Mouse (Mus musculus): ENCODE data around the gene Stum. TPM values are rescaled to one million over a fixed set of nuclear protein-coding genes. Genes with fewer than 3 reads are reported as not detected.
"Not testable (repeated sequence)": the region's sequence is repeated elsewhere in the genome, so short reads cannot be mapped to it uniquely, and the experiment has no call there.

The Stum gene
- polyA plus RNA-seq, 1 experiment from 2014 or later: 0.07 TPM

GRCm38 (mm10) chr1:180390321-180390731 is 93.0 kb downstream of the Stum start:
- no peak for ATAC-seq
- Histone ChIP-seq H3K4me3 (ENCODE audit: low read depth, low read length) (no peak overlapping the region), H3K27ac (ENCODE audit: low read depth) (0 out of 2 replicates have a peak overlapping the region, but pooled peaks have one; percentile 3), H3K4me1 (ENCODE audit: insufficient read depth) (peaks cover 26% of the 10 kb centered on the region), H3K27me3 (ENCODE audit: insufficient read depth, low read length) (no peaks in the 10 kb centered on the region), H3K4me2 (ENCODE audit: low read depth, low read length) (no peak overlapping the region), H3K9me3 (ENCODE audit: low read length) (no peaks in the 10 kb centered on the region), H3K36me3 (replicated peaks; ENCODE audit: insufficient read depth, low read length) (no peaks in the 10 kb centered on the region), H3K9ac (replicated peaks) (no peak overlapping the region)
- DNase-seq: no peak
- TF ChIP-seq EP300 (IDR thresholded peaks at IDR 0.05; ENCODE audit: low read depth) (no peak), CTCF (IDR thresholded peaks at IDR 0.05; ENCODE audit: low read depth) (no peak)
- 35% methylated on average over 3 of the region's 3 CpGs for WGBS (ENCODE audit: insufficient replicate concordance)

GRCm38 (mm10) chr1:180389213-180389760 is 94.0 kb downstream of the Stum start:
- H3K36me3 ChIP-seq (replicated peaks; ENCODE audit: insufficient read depth, low read length); H3K4me3 ChIP-seq (ENCODE audit: low read depth, low read length); H3K9me3 ChIP-seq (ENCODE audit: low read length); H3K27me3 ChIP-seq (ENCODE audit: insufficient read depth, low read length); H3K4me2 ChIP-seq (ENCODE audit: low read depth, low read length); H3K9ac ChIP-seq (replicated peaks); DNase-seq; ATAC-seq; H3K27ac ChIP-seq (ENCODE audit: low read depth): not testable (repeated sequence)
- peaks cover 26% of the 10 kb centered on the region for H3K4me1 ChIP-seq (ENCODE audit: insufficient read depth)
- WGBS (ENCODE audit: insufficient replicate concordance): 78% methylated on average over 11 of the region's 11 CpGs

DNA sequence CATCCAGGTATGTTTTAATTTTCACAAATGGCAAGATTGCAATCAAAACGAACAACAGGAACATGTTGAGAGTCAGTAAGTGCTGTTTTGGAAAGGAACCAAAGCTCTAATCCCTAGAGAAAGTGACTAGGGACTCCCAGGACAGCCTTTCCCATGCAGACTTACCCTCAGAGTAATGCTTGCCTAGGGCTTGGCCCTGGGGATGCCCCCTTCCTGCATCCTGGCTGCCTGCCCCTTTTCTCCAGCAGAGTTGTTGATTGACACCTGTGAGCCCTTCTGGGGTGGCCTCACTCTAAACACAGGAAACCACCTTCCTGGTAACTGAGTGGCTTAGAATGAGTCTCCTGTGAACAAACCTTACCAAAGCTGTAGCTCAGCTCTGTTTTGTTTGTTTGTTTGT is 94.8 kb downstream of the Stum start:
- H3K4me3 ChIP-seq (ENCODE audit: low read depth, low read length): no peak overlapping the region
- no peak overlapping the region for H3K9ac ChIP-seq (replicated peaks)
- no peak overlapping the region; the same call in 1 of the 2 replicates for H3K4me2 ChIP-seq (ENCODE audit: low read depth, low read length)
- H3K4me1 ChIP-seq (ENCODE audit: insufficient read depth): peaks cover 26% of the 10 kb centered on the region
- ATAC-seq: no peak
- DNase-seq: no peak
- 28% methylated on average over 1 of the region's 1 CpGs for whole genome bisulfite sequencing (ENCODE audit: insufficient replicate concordance)
- no peaks in the 10 kb centered on the region for H3K36me3 ChIP-seq (replicated peaks; ENCODE audit: insufficient read depth, low read length)
- no peaks in the 10 kb centered on the region for H3K27me3 ChIP-seq (ENCODE audit: insufficient read depth, low read length)
- no peak overlapping the region for H3K27ac ChIP-seq (ENCODE audit: low read depth)
- H3K9me3 ChIP-seq (ENCODE audit: low read length): no peaks in the 10 kb centered on the region
- TF ChIP-seq CTCF (IDR thresholded peaks at IDR 0.05; ENCODE audit: low read depth) (no peak), EP300 (IDR thresholded peaks at IDR 0.05; ENCODE audit: low read depth) (no peak)

- DNase-seq (no peak), ATAC-seq (no peak)
- no peaks in the 10 kb centered on the region for H3K9me3 ChIP-seq (ENCODE audit: low read length)
- peak overlapping the region; percentile 45 for H3K4me3 ChIP-seq (ENCODE audit: low read depth, low read length)
- peak overlapping the region; percentile 86; the same call in 1 of the 2 replicates for H3K27ac ChIP-seq (ENCODE audit: low read depth)
- H3K4me2 ChIP-seq (ENCODE audit: low read depth, low read length): peak overlapping the region; percentile 74
- no peak overlapping the region for H3K9ac ChIP-seq (replicated peaks)
- peaks cover 23% of the 10 kb centered on the region for H3K4me1 ChIP-seq (ENCODE audit: insufficient read depth)
- no peaks in the 10 kb centered on the region for H3K27me3 ChIP-seq (ENCODE audit: insufficient read depth, low read length)
- H3K36me3 ChIP-seq (replicated peaks; ENCODE audit: insufficient read depth, low read length): no peaks in the 10 kb centered on the region
- 12% methylated on average over 11 of the region's 11 CpGs for WGBS (ENCODE audit: insufficient replicate concordance)
- TF ChIP-seq CTCF (IDR thresholded peaks at IDR 0.05; ENCODE audit: low read depth) (no peak), EP300 (IDR thresholded peaks at IDR 0.05; ENCODE audit: low read depth) (no peak)
Observed at GRCm38 (mm10) chr1:180387750-180388480, 95.4 kb downstream of the Stum start.

DNA sequence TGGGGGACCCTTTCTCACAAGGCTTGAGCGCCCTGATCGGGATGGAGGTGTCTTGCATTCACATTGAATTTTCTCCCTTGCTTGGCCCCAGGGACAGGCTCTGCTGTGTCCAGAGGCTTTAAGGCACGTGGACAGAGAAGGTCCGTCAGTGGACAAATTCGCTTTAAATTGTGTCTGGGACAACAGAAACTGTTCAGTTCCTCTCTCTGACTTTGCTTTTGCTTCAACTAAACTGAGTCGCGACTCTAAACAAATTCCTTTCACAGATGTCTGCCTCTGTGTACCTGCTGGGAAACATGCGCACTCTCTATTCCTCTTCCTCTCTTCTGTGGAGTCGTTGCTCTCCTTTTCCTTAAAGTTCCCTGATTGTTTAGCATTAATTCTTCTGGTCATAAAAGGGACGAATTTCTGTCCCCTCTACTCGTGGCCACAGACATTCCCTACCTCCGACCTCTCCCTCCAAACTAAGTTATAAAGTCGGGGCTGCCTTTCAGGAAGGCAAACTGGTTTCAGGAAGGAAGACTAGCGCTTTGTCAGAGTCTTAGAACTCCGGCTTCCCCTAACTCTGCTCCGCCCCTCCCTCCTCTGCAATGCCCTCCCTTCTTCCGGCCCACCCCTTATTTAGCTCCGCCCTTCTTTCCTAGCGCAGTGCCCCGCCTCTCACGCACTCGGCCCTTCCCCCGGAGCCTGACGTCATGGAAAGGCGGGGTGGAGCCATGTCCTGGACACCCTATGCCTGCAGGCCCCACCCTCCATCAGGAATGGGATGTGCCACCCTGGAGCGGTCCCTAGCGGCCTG is 96.2 kb downstream of the Stum start:
- peak overlapping the region; percentile 74 for H3K4me2 ChIP-seq (ENCODE audit: low read depth, low read length)
- 1% methylated on average over 27 of the region's 27 CpGs for WGBS (ENCODE audit: insufficient replicate concordance)
- peak overlapping the region; percentile 45 for H3K4me3 ChIP-seq (ENCODE audit: low read depth, low read length)
- no peaks in the 10 kb centered on the region for H3K9me3 ChIP-seq (ENCODE audit: low read length)
- peak overlapping the region; percentile 86 for H3K27ac ChIP-seq (ENCODE audit: low read depth)
- peaks cover 23% of the 10 kb centered on the region for H3K4me1 ChIP-seq (ENCODE audit: insufficient read depth)
- no peaks in the 10 kb centered on the region for H3K27me3 ChIP-seq (ENCODE audit: insufficient read depth, low read length)
- H3K9ac ChIP-seq (replicated peaks): peak overlapping the region; percentile 52
- TF ChIP-seq EP300 (IDR thresholded peaks at IDR 0.05; ENCODE audit: low read depth) (peak; percentile 73; the same call in 1 of the 2 replicates), CTCF (IDR thresholded peaks at IDR 0.05; ENCODE audit: low read depth) (peak; percentile 90)
- DNase-seq (peak; percentile 99), ATAC-seq (peak; percentile 98)
- H3K36me3 ChIP-seq (replicated peaks; ENCODE audit: insufficient read depth, low read length): no peaks in the 10 kb centered on the region

DNA sequence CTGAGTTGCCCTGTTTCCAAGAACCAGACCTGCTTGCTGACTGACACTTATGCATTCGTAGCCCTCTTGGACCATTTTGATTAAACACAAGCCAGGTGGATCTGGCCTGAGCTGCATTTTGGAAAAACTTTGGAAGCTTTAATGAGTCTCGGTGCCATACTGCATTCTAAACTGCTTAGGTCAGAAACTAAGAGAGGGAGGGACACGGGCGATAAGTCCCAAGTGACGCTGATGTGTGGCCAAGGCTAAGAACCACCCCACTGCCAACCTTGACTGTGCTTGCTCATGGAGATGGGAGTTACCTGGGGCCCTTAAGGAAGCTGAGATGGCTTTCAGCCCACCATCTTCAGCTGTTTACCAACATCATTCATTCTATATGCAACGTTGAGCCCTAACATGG is 98.0 kb downstream of the Stum start:
- Histone ChIP-seq H3K4me1 (ENCODE audit: insufficient read depth) (peaks cover 15% of the 10 kb centered on the region), H3K36me3 (replicated peaks; ENCODE audit: insufficient read depth, low read length) (no peaks in the 10 kb centered on the region), H3K4me2 (ENCODE audit: low read depth, low read length) (no peak overlapping the region), H3K27me3 (ENCODE audit: insufficient read depth, low read length) (no peaks in the 10 kb centered on the region), H3K27ac (ENCODE audit: low read depth) (no peak overlapping the region), H3K4me3 (ENCODE audit: low read depth, low read length) (no peak overlapping the region), H3K9me3 (ENCODE audit: low read length) (no peaks in the 10 kb centered on the region), H3K9ac (replicated peaks) (no peak overlapping the region)
- whole genome bisulfite sequencing (ENCODE audit: insufficient replicate concordance): 87% methylated on average over 6 of the region's 6 CpGs
- TF ChIP-seq EP300 (IDR thresholded peaks at IDR 0.05; ENCODE audit: low read depth): no peak
- no peak for TF ChIP-seq CTCF (IDR thresholded peaks at IDR 0.05; ENCODE audit: low read depth)
- DNase-seq (no peak), ATAC-seq (no peak)

All from liver, postnatal 0 days (tissue).